Mouse (Mus musculus) layer of hippocampus, adult 11-12 months (tissue): Measurements from ENCODE around the gene Cacna1s.

Experiments
- DNase-seq: peaks from one replicate; pipeline ENCODE4 v3.0.0; 2022; ENCODE audit warnings: low spot score

Cacna1s gene

DNA sequence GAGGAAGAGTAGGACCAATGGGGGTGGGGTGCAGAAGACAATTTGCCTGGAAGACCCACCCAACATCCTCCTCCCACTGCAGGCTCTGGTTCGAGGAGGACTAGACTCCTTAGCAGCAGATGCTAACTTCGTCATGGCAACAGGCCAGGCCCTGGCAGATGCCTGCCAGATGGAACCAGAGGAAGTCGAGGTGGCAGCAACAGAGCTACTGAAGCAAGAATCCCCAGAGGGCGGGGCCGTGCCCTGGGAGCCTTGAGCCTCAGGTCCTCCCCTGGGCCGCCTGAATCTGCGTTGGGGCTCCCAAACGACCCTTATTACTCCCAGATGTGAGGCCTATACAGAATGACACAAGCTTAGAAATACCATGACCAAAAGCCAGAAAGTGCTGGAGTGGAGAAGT lies 66.3 kb downstream of the Cacna1s start:
- DNase-seq, result peak; percentile 84

DNA sequence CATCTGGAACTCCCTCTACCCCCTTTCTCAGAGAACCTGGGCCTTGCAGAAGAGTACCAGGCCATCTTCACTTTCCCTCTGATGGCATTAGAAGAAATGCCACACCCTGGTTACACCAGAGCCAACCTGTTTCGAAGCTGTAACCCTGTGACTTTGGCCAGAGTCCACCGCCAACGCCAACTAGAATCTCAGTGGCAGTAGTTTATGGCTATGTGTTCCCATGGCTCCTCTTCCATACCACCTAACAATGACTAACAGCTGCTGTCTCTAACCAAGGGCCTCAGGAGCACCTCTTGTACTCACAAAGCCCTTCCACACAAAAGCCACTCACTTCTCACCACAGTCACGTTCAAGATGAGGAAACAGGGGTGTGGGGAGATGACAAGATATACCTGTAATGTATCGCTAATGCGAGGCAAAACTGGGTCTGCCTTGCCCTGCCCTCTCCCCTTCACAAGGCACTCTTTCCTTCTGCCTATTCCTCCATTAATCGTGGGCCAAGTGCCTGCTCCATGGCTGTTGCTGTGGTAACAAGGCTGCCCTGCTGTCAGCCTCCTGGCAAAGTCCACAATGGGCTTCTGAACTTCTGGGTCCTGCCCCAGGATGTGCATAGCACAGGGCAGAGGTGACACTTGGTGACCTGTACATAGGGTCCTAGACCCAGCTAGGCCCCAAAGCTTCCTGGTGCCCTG lies 67.2 kb downstream of the Cacna1s start:
- no peak for DNase-seq

DNA sequence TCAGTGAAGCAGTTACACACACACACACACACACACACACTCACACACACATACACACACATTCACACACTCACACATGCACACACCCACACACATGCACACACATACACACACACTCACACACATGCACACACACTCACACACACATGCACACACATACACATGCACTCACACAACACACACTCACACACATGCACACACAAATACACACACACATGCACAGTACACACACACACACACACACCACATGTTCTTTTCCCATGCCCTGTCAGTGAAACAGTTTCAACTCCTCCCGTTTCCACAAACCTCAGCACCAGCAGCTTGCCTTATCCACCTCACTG lies 67.7 kb downstream of the Cacna1s start:
- DNase-seq, result no peak

DNA sequence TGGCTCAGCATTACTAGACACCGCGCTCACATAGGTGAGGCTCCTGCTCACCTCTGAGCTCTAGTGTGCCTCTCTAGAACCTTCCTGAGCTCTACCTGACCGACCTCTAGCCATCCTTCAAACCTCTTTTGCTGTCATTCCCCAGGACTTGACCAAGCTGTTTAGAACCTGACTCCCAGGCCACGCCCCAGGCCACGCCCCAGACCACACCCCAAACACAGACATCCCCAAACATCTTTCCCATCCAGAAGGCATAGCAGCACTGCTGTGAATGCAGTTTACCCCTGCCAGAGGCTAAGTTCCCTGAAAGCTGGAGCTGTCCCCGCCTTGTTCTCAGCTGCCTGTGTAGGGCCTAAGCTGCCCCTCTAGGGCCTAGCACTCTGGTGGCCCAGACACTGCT lies 68.2 kb downstream of the Cacna1s start:
- DNase-seq, result no peak

DNA sequence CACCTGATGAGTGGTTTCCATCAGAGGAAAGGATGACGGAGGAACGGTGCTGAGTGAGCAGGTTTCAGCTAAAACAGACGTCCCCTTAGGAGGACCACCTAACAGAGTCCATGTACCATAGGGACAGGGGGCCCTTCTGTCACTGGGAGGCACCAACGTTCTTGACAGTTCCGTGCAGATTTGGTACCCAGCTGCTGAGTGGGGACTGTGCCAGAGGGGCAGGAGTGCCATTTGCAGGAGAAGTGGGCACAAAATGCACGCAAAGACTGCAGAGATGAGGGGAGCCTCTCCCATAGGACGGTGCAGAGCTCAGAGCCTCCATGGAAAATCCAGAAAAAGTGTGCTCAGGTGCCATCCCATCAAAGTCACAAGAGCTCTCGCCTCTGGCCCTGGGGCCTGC lies 69.5 kb downstream of the Cacna1s start:
- no peak for DNase-seq

DNA sequence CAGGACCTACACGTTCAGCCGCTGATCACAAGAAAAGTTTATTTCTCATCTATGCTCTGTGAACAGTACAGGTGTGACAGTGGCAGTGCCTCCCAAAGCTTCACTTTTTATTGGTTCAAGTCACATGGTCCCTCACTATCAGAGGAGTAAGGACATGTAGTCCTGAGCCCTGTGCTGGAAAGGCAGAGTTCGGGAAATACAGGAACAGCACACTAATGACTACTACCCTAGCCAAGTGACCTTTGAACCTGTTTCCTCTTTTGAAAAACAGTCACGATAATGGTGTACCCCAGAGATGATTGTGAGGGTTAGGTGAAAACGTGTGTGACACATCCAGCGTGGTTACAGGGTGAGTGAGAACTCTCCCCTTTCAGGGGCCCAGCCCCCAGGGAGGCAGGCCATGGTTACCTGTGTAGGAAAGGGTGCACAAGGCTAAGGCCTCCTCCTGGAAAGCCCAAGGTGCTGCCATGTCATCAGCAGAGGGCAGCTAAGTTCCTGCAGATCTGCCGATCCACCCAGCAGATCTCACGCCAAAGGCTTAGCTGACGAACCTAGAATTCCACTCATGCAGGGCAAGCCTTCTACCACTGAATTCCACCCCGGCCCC lies 73.7 kb downstream of the Cacna1s start:
- no peak for DNase-seq

DNA sequence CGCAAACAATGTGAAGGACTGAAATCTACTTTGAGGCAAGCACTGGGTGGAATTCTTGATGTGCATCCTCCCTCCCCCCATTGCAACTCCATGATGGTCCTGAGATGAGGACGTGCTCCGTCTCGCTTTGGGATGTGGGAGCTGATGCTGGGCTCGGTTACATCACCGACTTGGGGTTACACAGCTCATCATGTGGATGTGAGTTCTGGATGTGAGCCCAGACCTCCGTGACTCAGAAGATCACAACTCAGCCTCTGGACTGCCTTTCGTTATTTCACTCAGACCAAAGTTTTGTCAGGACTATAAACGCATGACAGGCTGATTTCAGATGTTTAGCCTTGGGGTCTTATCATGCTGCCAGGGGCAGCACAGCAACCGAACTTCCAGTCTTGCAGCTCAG lies 74.3 kb downstream of the Cacna1s start:
- no peak for DNase-seq

DNA sequence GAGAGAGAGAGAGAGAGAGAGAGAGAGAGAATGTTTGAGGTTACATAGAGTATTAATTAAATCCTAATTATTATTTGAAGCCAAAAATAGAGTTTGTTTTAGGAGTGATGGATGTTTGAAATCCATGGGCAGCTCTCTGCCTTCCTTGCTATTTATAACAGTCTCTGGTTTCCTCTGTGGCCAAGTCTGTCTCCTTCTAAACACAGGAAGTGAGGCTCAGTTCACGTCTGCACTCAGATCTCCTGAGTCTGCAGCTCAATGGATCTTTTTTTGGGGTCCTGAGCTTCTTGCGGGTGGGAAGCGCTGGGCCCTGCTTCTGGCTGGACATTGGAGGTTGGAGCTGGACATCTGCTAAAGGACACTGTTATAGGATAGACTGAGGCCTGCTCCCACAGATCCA lies 75.3 kb downstream of the Cacna1s start:
- peak; percentile 39 for DNase-seq

DNA sequence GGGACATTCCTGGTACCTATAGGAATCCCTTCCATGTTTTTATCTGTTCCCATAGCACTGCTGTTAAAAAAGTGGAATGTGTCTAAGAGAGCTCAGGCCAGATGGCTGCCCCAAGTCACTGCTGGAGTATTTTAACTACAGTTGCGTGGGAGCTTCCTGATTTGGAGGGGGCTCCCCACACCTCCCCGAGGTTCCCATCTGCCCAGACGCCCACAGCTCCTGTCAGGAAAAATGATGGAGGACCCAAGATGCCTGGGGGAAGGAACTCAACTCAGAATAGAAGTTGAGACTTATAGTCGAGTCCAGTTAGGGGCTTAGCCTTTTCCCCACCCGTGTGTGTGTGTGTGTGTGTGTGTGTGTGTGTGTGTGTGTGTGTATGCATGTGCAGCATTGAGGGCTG lies 75.9 kb downstream of the Cacna1s start:
- DNase-seq, result peak; percentile 79

DNA sequence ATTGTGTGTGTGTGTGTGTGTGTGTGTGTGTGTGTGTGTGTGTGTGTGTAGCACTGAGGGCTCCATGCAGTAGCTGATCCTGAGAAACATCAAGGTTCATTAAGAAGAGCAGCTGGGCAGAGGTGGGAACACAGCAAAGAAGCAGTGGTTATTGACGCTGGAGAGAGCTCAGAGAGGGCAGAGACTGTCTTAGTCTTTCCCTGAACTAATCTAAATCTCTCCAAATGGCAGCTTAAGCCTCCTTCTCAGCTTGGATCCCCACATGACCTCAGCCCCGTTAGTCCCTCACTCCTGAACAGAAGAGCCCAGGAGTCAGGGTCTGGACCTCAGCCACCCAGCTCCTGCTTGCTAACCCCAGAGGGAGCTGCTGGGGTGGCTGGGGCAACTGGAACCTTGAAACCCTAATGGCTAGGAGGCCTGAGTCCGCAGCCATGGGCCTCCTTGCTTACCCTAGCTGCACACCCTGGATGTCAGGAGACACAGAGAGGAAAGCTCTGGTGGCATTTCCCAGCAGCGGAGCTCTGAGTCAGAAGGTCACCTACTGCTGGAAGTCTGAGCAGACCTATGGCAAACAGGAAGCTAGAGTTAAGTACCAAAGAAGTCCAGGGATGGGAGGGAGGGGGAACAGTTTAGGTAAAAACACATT lies 76.5 kb downstream of the Cacna1s start:
- DNase-seq, result no peak

DNA sequence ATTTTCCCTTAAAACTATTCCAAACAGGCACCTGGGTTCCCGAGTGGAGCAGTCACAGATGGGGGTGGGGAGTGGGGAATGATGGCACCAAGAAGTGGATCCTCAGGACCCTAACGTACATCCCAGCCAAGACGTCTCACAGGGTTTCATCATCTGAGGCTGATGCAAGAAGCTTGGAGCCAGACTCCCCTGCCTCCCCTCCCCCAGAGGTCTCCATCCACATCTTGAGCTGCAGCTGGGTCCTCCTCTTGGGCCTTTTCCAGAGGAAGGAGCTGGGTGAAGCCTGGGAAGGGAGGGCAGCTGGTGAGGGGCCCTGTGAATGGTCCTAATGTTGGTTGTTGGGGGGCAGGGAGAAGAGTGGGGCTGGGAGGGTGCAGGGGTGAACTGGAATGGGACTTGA lies 77.6 kb downstream of the Cacna1s start:
- no peak for DNase-seq

DNA sequence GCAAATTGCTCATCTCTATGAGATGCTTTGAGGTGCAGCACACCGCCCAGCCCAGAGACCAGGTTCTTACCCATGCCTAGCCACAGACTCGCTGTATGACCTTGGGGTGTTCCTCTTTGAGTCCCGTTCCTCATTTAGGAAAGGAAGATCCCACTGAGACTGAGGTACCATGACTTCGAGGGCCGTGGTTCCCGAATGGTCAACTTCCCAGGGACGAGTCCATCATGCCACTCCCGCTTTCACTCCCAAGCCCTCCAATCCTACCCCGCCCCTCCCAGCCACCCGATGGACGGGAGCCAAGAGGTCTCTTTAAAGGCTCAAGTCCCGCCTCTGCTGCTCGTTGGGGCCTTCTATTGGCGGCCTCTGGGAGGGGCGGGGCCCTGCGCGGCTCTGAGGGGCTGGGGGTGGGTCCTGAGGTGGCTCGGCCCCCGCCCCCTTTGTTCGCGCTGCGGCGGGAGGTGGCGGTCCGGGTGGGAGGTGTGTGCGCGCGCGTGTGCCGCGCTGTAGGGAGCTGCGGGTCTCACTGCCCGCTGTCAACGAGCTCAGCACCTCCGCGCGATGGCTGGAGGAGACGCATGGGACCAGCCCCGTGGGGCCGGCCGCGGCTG lies 78.5 kb downstream of the Cacna1s start, which contains the start of gene Kif21b:
TSS of gene Kif21b (plus strand) at position 439 of the 608 bp plus-strand sequence.
- peak; percentile 93 for DNase-seq

DNA sequence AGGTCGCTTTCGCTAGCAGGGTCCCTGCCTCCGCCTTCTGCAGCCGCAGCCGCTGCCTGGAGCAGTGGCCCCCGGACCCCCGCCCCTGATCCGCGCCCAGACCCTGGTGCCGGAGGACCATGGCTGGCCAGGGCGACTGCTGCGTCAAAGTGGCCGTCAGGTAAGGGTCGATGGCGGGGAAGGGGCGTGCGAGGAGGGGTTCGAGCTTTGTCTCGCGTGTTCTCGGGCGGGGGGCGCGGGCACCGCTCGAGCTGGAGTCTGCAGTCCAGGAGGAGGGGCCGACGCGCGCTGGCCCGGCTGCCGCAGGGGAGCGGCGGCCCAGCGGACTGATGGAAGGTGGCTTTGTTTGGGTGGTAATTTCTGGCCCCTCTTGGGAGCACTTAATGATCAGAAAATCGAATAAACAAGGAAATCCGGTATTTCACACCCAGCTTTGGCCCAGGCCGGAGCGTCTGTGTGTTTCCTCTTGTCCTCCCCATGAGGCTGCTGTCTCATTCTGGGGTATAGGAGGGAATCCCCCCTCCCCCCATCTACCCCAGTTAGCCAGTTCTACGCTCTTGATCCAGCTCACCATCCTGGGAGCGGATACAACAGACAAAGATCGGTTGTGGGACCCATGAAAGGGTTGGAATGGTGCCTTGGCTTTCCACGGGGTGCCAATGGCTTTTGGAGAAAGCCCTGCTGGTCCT lies 79.2 kb downstream of the Cacna1s start:
- peak; percentile 64 for DNase-seq

DNA sequence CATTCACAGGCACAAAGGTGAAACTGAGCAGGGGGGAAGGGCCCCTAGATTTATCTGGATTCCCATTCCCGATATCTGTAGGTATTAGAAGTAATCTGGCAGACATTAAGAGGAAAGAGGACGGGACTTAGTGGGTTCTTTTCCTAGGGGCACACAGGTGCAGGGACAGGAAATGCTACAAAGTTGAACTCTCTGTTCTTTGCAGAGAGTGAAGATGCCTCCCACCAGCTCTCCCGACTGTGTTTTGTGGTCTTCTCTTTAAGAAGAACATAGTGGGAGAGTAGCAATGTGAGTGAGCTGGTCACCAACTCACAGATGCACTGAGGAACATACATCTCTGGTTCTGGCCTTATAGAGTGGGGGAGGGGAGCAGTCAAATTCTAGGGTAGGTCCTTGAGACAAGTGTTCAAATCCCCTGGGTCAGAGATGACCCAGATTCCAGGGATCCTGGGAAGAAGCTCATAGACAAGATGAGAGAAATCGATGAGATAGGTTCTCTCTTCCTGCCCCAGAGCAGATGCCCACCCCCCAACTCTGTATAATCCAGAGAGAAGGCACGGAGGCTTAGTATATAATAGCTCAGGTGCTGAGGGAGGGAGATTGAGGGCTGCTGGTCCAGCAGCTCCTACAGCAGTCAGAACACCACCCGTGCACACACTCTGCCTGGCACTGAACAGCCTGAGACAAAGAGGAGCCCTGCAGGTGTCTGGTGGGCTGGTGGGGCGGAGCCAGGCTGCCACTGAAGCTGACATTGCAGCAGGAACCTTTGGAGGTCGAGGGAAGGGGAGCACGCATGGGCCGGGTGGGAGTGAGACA lies 80.0 kb downstream of the Cacna1s start:
- no peak for DNase-seq

DNA sequence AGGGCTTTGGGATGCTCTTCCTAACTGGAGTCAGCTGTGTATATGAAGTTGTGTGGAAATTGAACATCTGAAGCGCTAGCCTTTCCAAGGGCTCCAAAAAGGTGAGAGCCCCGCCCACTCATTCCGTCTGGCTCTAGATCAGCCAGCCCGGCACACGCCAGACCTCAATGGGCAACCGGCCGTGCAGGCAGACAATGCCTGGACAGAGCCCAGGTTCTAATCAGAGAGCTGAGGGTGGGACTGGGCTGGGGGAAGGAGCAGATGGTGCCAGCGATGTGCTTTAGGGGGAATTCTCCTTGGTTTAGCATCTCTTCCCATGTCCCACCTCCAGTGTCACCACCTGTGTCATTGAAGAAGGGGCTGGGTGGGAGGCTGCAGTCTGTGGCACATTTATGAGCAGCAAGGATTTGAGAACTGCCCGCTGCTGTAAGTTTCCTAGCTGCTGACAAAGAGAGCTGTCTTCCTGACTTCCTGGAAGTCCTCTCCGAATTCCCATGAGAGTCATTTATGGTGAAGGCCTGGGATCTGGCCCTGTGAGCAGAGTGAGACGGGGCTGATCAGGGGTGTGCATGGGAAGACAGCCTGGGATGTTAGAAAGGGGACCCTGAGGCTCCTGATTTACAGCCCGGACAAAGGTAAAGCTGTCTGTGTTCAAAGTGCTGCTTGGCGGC lies 81.2 kb downstream of the Cacna1s start:
- DNase-seq, result no peak

DNA sequence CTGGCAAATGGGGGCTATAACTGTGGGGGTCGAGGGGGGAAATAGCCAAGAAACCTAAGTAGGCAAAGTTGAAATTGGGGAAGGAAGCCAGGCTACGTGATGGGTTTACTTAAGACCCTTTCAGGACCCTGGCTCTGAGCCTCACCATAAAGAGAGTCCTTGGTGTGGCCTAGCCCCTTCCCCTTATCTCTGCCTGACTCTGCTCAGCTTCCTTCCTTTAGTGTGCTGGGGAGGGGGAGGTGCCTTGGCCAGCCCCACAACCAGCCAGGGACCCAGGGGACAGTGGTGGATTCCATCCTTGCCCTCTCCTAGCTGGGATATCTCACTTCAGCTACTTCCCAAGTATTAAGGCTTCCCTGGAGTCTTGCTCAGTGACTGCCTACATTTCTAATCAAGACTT lies 82.0 kb downstream of the Cacna1s start:
- DNase-seq, result no peak

DNA sequence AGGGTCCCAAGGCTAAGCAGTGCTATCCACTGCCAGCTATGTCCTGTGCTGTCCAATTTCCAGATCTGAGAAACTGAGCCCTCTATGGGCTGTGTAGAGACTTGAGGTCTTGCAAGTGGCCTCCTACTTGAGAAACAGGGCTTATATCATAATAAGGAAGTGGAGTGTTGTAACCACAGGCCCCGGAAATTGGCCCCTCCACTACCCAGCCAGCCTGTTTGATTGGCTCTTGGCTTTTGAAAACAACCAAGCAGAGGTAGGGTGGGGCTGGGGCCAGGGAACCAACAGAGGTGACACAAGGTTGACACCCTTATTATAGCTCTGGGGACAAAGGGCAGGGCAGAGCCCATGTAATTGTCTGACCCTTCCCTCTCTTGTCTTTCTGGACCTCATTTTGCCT lies 82.5 kb downstream of the Cacna1s start:
- no peak for DNase-seq

DNA sequence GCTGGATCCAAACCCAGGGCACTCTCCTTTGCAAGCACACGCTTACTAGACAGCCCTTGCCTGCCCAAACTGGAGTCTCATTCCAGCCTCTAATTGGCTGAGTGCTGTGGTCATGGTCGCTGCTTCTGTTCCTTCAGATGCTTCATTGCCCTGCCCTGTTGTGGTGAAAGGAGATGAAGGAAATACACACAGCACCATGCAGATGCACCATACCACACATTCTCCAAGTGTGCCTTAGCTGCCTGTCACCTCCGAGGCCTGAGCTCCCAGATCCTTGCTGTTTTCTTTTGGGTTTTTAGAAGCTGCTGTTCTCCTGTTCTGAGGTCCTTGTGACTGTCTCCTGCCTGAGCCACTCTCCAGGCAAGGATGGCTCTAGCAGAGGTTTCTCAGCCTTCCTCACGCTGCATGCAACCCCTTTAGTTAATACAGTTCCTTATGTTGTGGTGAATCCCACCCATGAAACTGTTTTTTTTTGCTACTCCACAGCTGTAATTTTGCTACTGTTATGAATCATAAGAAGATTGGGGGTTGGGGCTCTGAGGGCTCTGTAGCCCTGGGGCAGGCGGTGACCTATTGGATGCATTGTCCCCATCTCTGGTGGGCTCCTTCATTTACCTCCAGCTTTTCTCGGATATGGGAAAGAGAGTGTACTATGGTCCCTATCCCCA lies 83.4 kb downstream of the Cacna1s start:
- DNase-seq, result no peak

DNA sequence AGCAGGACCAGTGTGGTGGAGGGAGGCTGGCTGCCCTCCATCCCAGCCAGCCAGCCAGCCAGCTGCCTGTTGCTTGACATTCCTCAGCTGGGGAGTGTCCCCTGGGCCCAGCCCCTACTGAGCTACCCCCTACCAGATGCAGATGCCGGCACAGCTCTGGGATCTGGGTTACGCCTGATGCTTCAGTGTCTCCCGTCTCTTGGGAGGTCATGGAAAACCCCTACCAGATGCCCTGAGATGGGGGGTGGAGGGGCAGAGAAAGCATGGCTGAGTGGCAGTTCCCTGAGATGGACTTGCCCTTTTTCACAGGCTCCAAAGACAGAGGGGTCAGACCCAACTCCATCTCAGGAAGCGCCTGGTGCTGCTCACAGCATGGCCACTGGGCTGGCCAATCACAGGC lies 84.0 kb downstream of the Cacna1s start:
- DNase-seq, result no peak

DNA sequence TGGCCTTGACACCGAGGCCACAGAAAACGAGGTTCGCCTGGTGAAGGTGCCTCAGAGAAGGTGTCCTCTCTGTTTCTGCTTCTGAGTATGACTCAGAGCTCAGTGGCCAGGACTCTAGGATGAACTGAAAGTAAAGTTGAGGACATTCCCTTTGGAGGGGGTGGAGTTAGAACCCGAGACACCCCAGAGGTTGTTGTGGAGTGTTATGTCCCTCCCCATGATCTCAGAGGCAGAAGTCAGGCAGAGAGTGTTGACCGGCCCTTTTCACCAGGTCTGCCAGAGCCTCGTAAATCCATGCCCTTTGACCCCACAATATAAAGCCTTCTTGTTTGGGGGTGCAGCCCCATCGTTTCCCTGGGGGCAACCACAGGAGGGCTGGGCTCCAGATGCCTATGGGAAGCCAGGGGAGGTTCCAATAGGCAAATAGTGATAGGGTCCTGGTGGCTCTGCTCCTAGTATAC lies 84.6 kb downstream of the Cacna1s start:
- DNase-seq, result no peak

DNA sequence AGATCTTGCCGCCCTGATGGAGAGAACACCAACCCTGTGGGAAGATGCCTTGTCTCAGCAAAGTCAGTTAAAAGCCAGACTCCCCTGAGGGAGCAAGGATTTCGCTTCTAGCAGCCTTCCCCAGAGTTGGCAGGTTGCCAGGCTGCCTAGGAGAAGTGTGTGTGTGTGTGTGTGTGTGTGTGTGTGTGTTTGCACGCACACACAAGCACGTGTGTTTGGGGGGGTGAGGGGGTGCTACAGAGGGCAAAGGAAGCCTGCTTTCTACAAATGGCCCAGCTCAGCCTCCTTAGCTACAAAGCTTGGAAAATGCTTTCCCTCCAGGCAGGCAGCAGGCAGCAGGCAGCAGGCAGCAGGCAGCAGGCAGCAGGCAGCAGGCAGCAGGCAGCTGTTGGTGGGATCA lies 85.0 kb downstream of the Cacna1s start:
- DNase-seq, result no peak
